Mouse (Mus musculus) limb, embryonic 14.5 days (tissue): ENCODE results near the gene Spata32. TPM values are rescaled to one million over a fixed set of nuclear protein-coding genes. Genes with fewer than 3 reads are reported as not detected.
A peak's percentile ranks its signal among the peaks of the same experiment; 100 is the strongest.

Source experiments
- ATAC-seq: fragments of 200-750 bp; cut with Nextera tagmentation; 2 replicates; pipeline ENCODE4 v1.8.0; 2017; ENCODE audit warnings: low read depth, moderate number of reproducible peaks, moderate TSS enrichment; ENCODE audit not compliant: low FRiP score
- DNase-seq: peaks from one replicate; pipeline ENCODE4 v3.0.0-alpha.2; 2015; ENCODE audit warnings: low spot score
- H3K27ac ChIP-seq: fragments of 300-500 bp; sonication (generic); replicated peaks from 2 replicates; pipeline ENCODE4 v1.5.1; 2014; ENCODE audit warnings: low read depth, mild to moderate bottlenecking, low read length, moderate library complexity, mixed read lengths
- H3K27me3 ChIP-seq: fragments of 300-500 bp; sonication (generic); 2 replicates; pipeline ENCODE4 v1.6.1; 2014; ENCODE audit warnings: low read length, mixed read lengths; ENCODE audit not compliant: control insufficient read depth, insufficient read depth
- H3K36me3 ChIP-seq: fragments of 300-500 bp; sonication (generic); 2 replicates; pipeline ENCODE4 v1.6.1; 2014; ENCODE audit warnings: mild to moderate bottlenecking, low read length, moderate library complexity, mixed read lengths; ENCODE audit not compliant: control insufficient read depth, insufficient read depth
- H3K4me1 ChIP-seq: fragments of 300-500 bp; sonication (generic); 2 replicates; pipeline ENCODE4 v1.6.1; 2014; ENCODE audit warnings: antibody characterized with exemption, low read length, mixed read lengths; ENCODE audit not compliant: control insufficient read depth, insufficient read depth
- H3K4me2 ChIP-seq: fragments of 300-500 bp; sonication (generic); replicated peaks from 2 replicates; pipeline ENCODE4 v1.6.1; 2014; ENCODE audit warnings: low read depth, mild to moderate bottlenecking, low read length, moderate library complexity; ENCODE audit not compliant: severe bottlenecking
- H3K4me3 ChIP-seq: fragments of 300-500 bp; sonication (generic); replicated peaks from 2 replicates; pipeline ENCODE4 v1.5.1; 2014; ENCODE audit warnings: low read length
- H3K9ac ChIP-seq: fragments of 300-500 bp; sonication (generic); 2 replicates; pipeline ENCODE4 v1.6.1; 2014; ENCODE audit warnings: mild to moderate bottlenecking, low read depth, low read length, moderate library complexity; ENCODE audit not compliant: severe bottlenecking
- H3K9me3 ChIP-seq: fragments of 300-500 bp; sonication (generic); 2 replicates; pipeline ENCODE4 v1.6.1; 2016; ENCODE audit warnings: low read length; ENCODE audit not compliant: control insufficient read depth
- POLR2A ChIP-seq: fragments of 200-500 bp; IDR thresholded peaks from 2 replicates; pipeline ENCODE4 v1.8.0; 2012; ENCODE audit warnings: inconsistent platforms, mild to moderate bottlenecking, moderate library complexity, borderline replicate concordance; ENCODE audit not compliant: insufficient read depth, insufficient read length; ENCODE audit errors: extremely low read depth
- WGBS: fragments of 180-500 bp; shearing (Covaris S2); extraction: QIAGEN DNeasy Blood & Tissue Kit; methylation state at CpG from one replicate; pipeline ENCODE4 v1.1.7; 2014; 5-methylcytosine and 5-hydroxymethylcytosine counted together
- polyA plus RNA-seq, 2 experiments: library from polyadenylated mRNA; depleted of rRNA in 1 of 2; stranded (reverse) in 1 of 2; unstranded in 1 of 2; fragments of >200 nt; fragmentation: Nextera tagmentation in 1 of 2; extraction: Ambion mirVana in 1 of 2; gene quantifications; 2 replicates each; pipeline versions ENCODE4 v1.2.1 to v1.2.3; 2012 to 2014

The Spata32 gene
- polyA plus RNA-seq, 2 experiments: not detected

GRCm38 (mm10) chr11:103248837-103249236 lies 30.6 kb upstream of the Spata32 start:
- H3K27me3 ChIP-seq: no peaks in the 10 kb centered on the region

GRCm38 (mm10) chr11:103247504-103248177 lies 29.4 kb upstream of the Spata32 start:
- H3K4me1 ChIP-seq: peaks cover 30% of the 10 kb centered on the region
- peak; percentile 90 for DNase-seq
- H3K36me3 ChIP-seq: peaks cover 3% of the 10 kb centered on the region; the same call in 1 of the 2 replicates
- H3K27me3 ChIP-seq: no peaks in the 10 kb centered on the region
- H3K27ac ChIP-seq: peak overlapping the region; percentile 28; the same call in 1 of the 2 replicates
- H3K9me3 ChIP-seq: no peaks in the 10 kb centered on the region
- no peak overlapping the region for H3K4me3 ChIP-seq
- WGBS: 60% methylated on average over 11 of the region's 11 CpGs
- H3K4me2 ChIP-seq: no peak overlapping the region
- no peak overlapping the region for H3K9ac ChIP-seq
- TF ChIP-seq POLR2A: no peak
- ATAC-seq: peak; percentile 81; the same call in 1 of the 2 replicates

More at GRCm38 (mm10) chr11:103248837-103249236, 30.6 kb upstream of the Spata32 start:
- ATAC-seq: no peak
- peaks cover 2% of the 10 kb centered on the region; the same call in 1 of the 2 replicates for H3K36me3 ChIP-seq
- no peak overlapping the region for H3K27ac ChIP-seq
- no peaks in the 10 kb centered on the region for H3K9me3 ChIP-seq
- no peak for DNase-seq
- WGBS: 65% methylated on average over 5 of the region's 5 CpGs
- H3K4me2 ChIP-seq: no peak overlapping the region
- peaks cover 30% of the 10 kb centered on the region for H3K4me1 ChIP-seq
- H3K4me3 ChIP-seq: no peak overlapping the region
- no peak for TF ChIP-seq POLR2A
- no peak overlapping the region for H3K9ac ChIP-seq

- H3K9ac ChIP-seq: no peak overlapping the region
- DNase-seq: no peak
- TF ChIP-seq POLR2A: no peak
- 67% methylated on average over 4 of the region's 4 CpGs for WGBS
- H3K9me3 ChIP-seq: no peaks in the 10 kb centered on the region
- H3K27me3 ChIP-seq: no peaks in the 10 kb centered on the region
- H3K4me3 ChIP-seq: no peak overlapping the region
- peaks cover 5% of the 10 kb centered on the region; the same call in 1 of the 2 replicates for H3K36me3 ChIP-seq
- 0 out of 2 replicates have a peak overlapping the region, but pooled peaks have one; percentile 33 for H3K27ac ChIP-seq
- no peak for ATAC-seq
- peaks cover 30% of the 10 kb centered on the region for H3K4me1 ChIP-seq
- H3K4me2 ChIP-seq: no peak overlapping the region
Measured at GRCm38 (mm10) chr11:103246731-103247290, 28.6 kb upstream of the Spata32 start.

- H3K4me2 ChIP-seq: no peak overlapping the region
- H3K36me3 ChIP-seq: peaks cover 7% of the 10 kb centered on the region; the same call in 1 of the 2 replicates
- H3K4me1 ChIP-seq: peaks cover 32% of the 10 kb centered on the region
- H3K27ac ChIP-seq: 0 out of 2 replicates have a peak overlapping the region, but pooled peaks have one; percentile 33
- no peak overlapping the region for H3K4me3 ChIP-seq
- peak; percentile 36; the same call in 1 of the 2 replicates for ATAC-seq
- no peak for TF ChIP-seq POLR2A
- 61% methylated on average over 10 of the region's 10 CpGs for WGBS
- no peaks in the 10 kb centered on the region for H3K27me3 ChIP-seq
- H3K9me3 ChIP-seq: no peaks in the 10 kb centered on the region
- H3K9ac ChIP-seq: no peak overlapping the region
- peak; percentile 52 for DNase-seq
Measured at GRCm38 (mm10) chr11:103246081-103246730, 28.0 kb upstream of the Spata32 start.

GRCm38 (mm10) chr11:103244856-103245255 lies 26.6 kb upstream of the Spata32 start:
- H3K36me3 ChIP-seq: peaks cover 17% of the 10 kb centered on the region
- H3K27ac ChIP-seq: no peak overlapping the region

More at GRCm38 (mm10) chr11:103244856-103245255, 26.6 kb upstream of the Spata32 start:
- Histone ChIP-seq H3K9me3 (no peaks in the 10 kb centered on the region), H3K9ac (no peak overlapping the region), H3K4me1 (peaks cover 46% of the 10 kb centered on the region), H3K4me2 (no peak overlapping the region), H3K27me3 (no peaks in the 10 kb centered on the region), H3K4me3 (no peak overlapping the region)
- DNase-seq: no peak
- ATAC-seq: no peak
- 76% methylated on average over 4 of the region's 4 CpGs for WGBS
- TF ChIP-seq POLR2A: no peak
